Mouse (Mus musculus) stomach, embryonic 16.5 days (tissue): ENCODE data around the gene Tsr1. TPM values are rescaled to one million over a fixed set of nuclear protein-coding genes. Genes with fewer than 3 reads are reported as not detected.
A peak's percentile ranks its signal among the peaks of the same experiment; 100 is the strongest.

Experiments
- ATAC-seq: fragments of 200-750 bp; cut with Nextera tagmentation; 2 replicates; pipeline ENCODE4 v1.8.0; 2017; ENCODE audit warnings: moderate number of reproducible peaks, moderate TSS enrichment; ENCODE audit not compliant: insufficient read depth, low FRiP score
- H3K27ac ChIP-seq: fragments of 300-500 bp; sonication (generic); 2 replicates; pipeline ENCODE4 v1.5.1; 2014; ENCODE audit warnings: low read length
- H3K27me3 ChIP-seq: fragments of 300-500 bp; sonication (generic); 2 replicates; pipeline ENCODE4 v1.6.1; 2014; ENCODE audit warnings: low read length, control low read depth, mixed read lengths; ENCODE audit not compliant: control insufficient read depth, insufficient read depth
- H3K36me3 ChIP-seq: fragments of 300-500 bp; sonication (generic); 2 replicates; pipeline ENCODE4 v1.6.1; 2014; ENCODE audit warnings: low read length; ENCODE audit not compliant: control insufficient read depth, insufficient read depth
- H3K4me1 ChIP-seq: fragments of 300-500 bp; sonication (generic); 2 replicates; pipeline ENCODE4 v1.6.1; 2014; ENCODE audit warnings: low read length, control low read depth, mixed read lengths; ENCODE audit not compliant: control insufficient read depth, insufficient read depth
- H3K4me2 ChIP-seq: fragments of 300-500 bp; sonication (generic); 2 replicates; pipeline ENCODE4 v1.6.1; 2014; ENCODE audit warnings: low read depth, low read length, mixed read lengths
- H3K4me3 ChIP-seq: fragments of 300-500 bp; sonication (generic); replicated peaks from 2 replicates; pipeline ENCODE4 v1.5.1; 2014; ENCODE audit warnings: mild to moderate bottlenecking, low read length
- H3K9ac ChIP-seq: fragments of 300-500 bp; sonication (generic); 2 replicates; pipeline ENCODE4 v1.6.1; 2014; ENCODE audit warnings: low read length
- H3K9me3 ChIP-seq: fragments of 300-500 bp; sonication (generic); replicated peaks from 2 replicates; pipeline ENCODE4 v1.6.1; 2016; ENCODE audit warnings: low read length, control low read depth; ENCODE audit not compliant: control insufficient read depth
- WGBS: fragments of 180-500 bp; shearing (Covaris S2); extraction: QIAGEN DNeasy Blood & Tissue Kit; methylation state at CpG from one replicate; pipeline ENCODE4 v1.1.7; 2014; 5-methylcytosine and 5-hydroxymethylcytosine counted together
- polyA plus RNA-seq: library from polyadenylated mRNA; unstranded; fragments of >200 nt; fragmentation: Nextera tagmentation; extraction: Ambion mirVana; gene quantifications from 2 replicates; pipeline ENCODE4 v1.2.1, GENCODE M21; 2015

Tsr1 gene
- polyA plus RNA-seq, 1 experiment from 2014 or later: 48.3 TPM

DNA sequence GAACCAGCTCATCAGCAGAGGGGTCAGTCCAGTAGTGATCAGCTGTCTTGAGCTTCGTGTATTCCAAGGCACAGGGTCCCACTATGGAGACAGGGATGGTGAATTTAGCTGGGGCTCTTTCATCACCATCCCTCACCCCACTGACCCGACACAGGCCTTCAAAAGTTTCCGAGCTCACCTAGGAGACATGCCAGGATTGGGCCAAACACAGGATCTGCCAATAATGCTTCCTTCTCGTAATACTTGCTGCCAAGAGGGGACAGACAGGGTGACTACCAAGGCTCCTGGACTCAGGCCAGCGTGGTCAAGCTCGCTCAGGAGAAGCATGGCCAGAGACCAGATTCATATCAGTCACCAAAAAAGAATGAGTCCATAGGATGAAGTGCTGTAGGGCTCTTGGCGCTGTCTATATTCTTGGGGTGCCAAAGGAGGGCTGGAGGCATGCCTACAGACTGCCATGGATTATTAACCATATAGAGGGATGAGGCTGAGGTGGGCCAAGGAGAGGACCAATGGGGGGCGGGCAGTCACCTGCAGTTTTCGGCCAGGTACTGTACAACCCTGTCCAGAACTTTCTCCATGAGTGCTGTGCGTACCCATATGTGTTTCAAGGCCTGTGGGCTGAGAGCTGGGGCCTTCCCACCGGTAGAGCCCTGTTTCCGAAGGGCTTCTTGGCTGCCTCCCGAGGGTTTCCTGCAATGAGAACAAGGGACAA, 29.7 kb upstream of the Tsr1 start:
- Histone ChIP-seq H3K9me3 (no peaks in the 10 kb centered on the region), H3K27me3 (no peaks in the 10 kb centered on the region), H3K4me2 (no peak overlapping the region), H3K9ac (no peak overlapping the region), H3K36me3 (no peaks in the 10 kb centered on the region), H3K4me1 (0 out of 2 replicates have a peak, but pooled peaks cover 3% of the 10 kb centered on the region), H3K27ac (no peak overlapping the region), H3K4me3 (no peak overlapping the region)
- ATAC-seq: no peak
- 91% methylated on average over 13 of the region's 13 CpGs for WGBS

DNA sequence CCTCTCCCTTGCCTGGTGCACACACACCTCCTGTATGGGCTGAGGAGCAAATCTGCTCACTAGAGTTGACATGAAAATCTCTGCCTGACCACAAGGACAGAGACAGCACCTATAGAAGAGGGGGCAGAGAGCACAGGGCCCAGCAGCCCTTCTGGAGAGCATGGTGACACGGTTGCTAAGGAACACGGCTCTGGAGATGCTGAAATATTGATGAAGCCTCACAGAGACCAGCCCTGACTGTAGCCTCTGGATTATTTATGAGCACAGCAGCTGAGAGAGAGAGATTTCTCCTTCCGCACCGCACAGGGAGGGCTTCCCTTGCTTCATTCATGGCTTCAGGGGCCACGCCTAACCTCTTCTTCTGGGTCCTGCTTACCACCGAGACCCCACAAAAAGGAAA, 28.3 kb upstream of the Tsr1 start:
- no peaks in the 10 kb centered on the region for H3K36me3 ChIP-seq
- H3K9me3 ChIP-seq: no peaks in the 10 kb centered on the region
- no peak overlapping the region for H3K4me3 ChIP-seq
- H3K4me1 ChIP-seq: 0 out of 2 replicates have a peak, but pooled peaks cover 3% of the 10 kb centered on the region
- no peak overlapping the region for H3K9ac ChIP-seq
- H3K27ac ChIP-seq: no peak overlapping the region
- WGBS: 78% methylated on average over 6 of the region's 6 CpGs
- no peak for ATAC-seq
- no peaks in the 10 kb centered on the region for H3K27me3 ChIP-seq
- no peak overlapping the region for H3K4me2 ChIP-seq

GRCm38 (mm10) chr11:74870544-74870943, 27.3 kb upstream of the Tsr1 start:
- 68% methylated on average over 4 of the region's 4 CpGs for WGBS
- Histone ChIP-seq H3K4me2 (no peak overlapping the region), H3K4me3 (no peak overlapping the region), H3K9ac (no peak overlapping the region), H3K27ac (peak overlapping the region; percentile 15; the same call in 1 of the 2 replicates), H3K4me1 (0 out of 2 replicates have a peak, but pooled peaks cover 3% of the 10 kb centered on the region), H3K36me3 (no peaks in the 10 kb centered on the region), H3K27me3 (no peaks in the 10 kb centered on the region), H3K9me3 (no peaks in the 10 kb centered on the region)
- ATAC-seq: no peak

DNA sequence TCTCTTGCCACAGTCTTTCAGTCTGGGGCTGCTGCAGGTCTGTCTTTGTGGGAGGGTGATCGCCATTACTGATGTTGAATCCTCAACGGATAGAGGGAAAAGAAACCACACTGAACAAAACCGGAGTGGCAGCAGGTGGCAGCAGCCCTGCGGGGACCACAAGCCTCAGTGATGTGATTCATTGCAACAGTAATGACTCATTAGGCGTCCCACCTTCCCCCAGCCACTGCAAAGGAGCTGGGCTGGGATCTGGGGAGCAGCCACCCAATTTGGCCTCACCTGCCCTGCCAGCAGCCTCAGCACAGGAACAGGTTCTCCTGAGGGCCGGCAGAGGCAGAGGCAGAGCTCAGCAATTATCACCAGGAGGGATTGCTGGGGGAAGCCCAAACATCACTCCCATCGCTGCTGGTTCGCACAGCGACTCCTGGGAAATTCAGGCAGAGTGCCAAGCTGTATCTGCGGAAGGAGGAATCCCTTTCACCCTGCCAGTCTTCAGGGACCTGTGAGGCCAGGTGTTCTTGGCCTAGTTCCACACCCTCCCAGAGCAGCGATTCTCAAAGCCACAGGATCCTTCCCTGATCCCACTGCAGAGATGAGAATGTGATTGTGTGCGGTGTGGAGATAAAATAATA, 26.8 kb upstream of the Tsr1 start:
- H3K36me3 ChIP-seq: no peaks in the 10 kb centered on the region
- WGBS: 29% methylated on average over 12 of the region's 12 CpGs
- peak overlapping the region; percentile 65 for H3K27ac ChIP-seq
- no peaks in the 10 kb centered on the region for H3K27me3 ChIP-seq
- H3K9ac ChIP-seq: no peak overlapping the region
- no peak overlapping the region for H3K4me2 ChIP-seq
- no peak overlapping the region for H3K4me3 ChIP-seq
- peaks cover 6% of the 10 kb centered on the region for H3K4me1 ChIP-seq
- ATAC-seq: peak; percentile 39; the same call in 1 of the 2 replicates
- H3K9me3 ChIP-seq: no peaks in the 10 kb centered on the region

- Histone ChIP-seq H3K27ac (peak overlapping the region; percentile 34; the same call in 1 of the 2 replicates), H3K4me2 (no peak overlapping the region), H3K4me3 (no peak overlapping the region), H3K4me1 (peaks cover 16% of the 10 kb centered on the region), H3K27me3 (no peaks in the 10 kb centered on the region), H3K36me3 (no peaks in the 10 kb centered on the region), H3K9me3 (no peaks in the 10 kb centered on the region), H3K9ac (no peak overlapping the region)
- ATAC-seq: no peak
- 67% methylated on average over 3 of the region's 3 CpGs for WGBS
These were observed 23.2 kb upstream of the Tsr1 start for GRCm38 (mm10) chr11:74874630-74875029.

- no peak overlapping the region for H3K9ac ChIP-seq
- peak overlapping the region; percentile 2; the same call in 1 of the 2 replicates for H3K27ac ChIP-seq
- no peaks in the 10 kb centered on the region for H3K9me3 ChIP-seq
- peak overlapping the region; percentile 41; the same call in 1 of the 2 replicates for H3K4me2 ChIP-seq
- H3K27me3 ChIP-seq: no peaks in the 10 kb centered on the region
- no peaks in the 10 kb centered on the region for H3K36me3 ChIP-seq
- peaks cover 18% of the 10 kb centered on the region for H3K4me1 ChIP-seq
- H3K4me3 ChIP-seq: no peak overlapping the region; the same call in 1 of the 2 replicates
- WGBS: 2% methylated on average over 9 of the region's 9 CpGs
- peak; percentile 84 for ATAC-seq
These were observed 21.1 kb upstream of the Tsr1 start for GRCm38 (mm10) chr11:74876801-74877200.

GRCm38 (mm10) chr11:74880999-74881398, 16.9 kb upstream of the Tsr1 start:
- no peak for ATAC-seq
- Histone ChIP-seq H3K36me3 (no peaks in the 10 kb centered on the region), H3K27ac (no peak overlapping the region), H3K4me3 (no peak overlapping the region), H3K9me3 (no peaks in the 10 kb centered on the region), H3K9ac (0 out of 2 replicates have a peak overlapping the region, but pooled peaks have one; percentile 11), H3K4me1 (peaks cover 20% of the 10 kb centered on the region), H3K27me3 (no peaks in the 10 kb centered on the region), H3K4me2 (no peak overlapping the region)
- WGBS: 80% methylated on average over 9 of the region's 9 CpGs

GRCm38 (mm10) chr11:74881979-74882378, 15.9 kb upstream of the Tsr1 start:
- H3K36me3 ChIP-seq: no peaks in the 10 kb centered on the region
- H3K9ac ChIP-seq: peak overlapping the region; percentile 4; the same call in 1 of the 2 replicates
- 52% methylated on average over 14 of the region's 14 CpGs for WGBS
- no peak overlapping the region for H3K4me3 ChIP-seq
- peaks cover 10% of the 10 kb centered on the region for H3K4me1 ChIP-seq
- no peaks in the 10 kb centered on the region for H3K27me3 ChIP-seq
- H3K4me2 ChIP-seq: no peak overlapping the region
- ATAC-seq: no peak
- H3K27ac ChIP-seq: no peak overlapping the region
- H3K9me3 ChIP-seq: no peaks in the 10 kb centered on the region

DNA sequence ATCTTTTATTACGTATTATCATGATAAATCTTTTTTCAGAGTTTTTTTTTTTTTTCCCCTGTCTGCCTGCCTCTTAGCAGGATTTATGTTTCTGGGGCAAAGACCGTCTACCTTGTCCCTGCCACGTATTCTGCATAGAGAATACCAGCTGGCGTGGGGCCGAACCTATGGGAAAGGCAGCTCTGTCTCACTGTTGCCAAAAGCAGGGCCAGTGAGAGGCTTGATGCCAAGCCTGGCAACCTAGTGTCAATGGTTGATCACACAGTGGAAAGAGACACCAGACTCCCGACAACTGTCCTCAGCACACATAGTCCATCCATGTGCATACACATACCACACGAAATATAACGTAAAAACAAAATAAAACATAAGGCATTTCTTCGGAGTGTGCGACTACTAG, 14.8 kb upstream of the Tsr1 start:
- no peak for ATAC-seq
- H3K9me3 ChIP-seq: no peaks in the 10 kb centered on the region

More for the DNA sequence above, 14.8 kb upstream of the Tsr1 start:
- Histone ChIP-seq H3K9ac (no peak overlapping the region), H3K36me3 (no peaks in the 10 kb centered on the region), H3K4me2 (no peak overlapping the region), H3K27me3 (no peaks in the 10 kb centered on the region), H3K4me1 (peaks cover 9% of the 10 kb centered on the region; the same call in 1 of the 2 replicates), H3K4me3 (no peak overlapping the region), H3K27ac (no peak overlapping the region)
- 93% methylated on average over 10 of the region's 10 CpGs for WGBS
